Mouse (Mus musculus) heart, postnatal 0 days (tissue): Measurements from ENCODE around the gene Tlr12.

Experiments
- CTCF ChIP-seq: IDR thresholded peaks from 2 replicates; pipeline ENCODE4 v1.5.1; 2016; ENCODE audit warnings: antibody characterized with exemption, control low read depth, low read depth
- EP300 ChIP-seq: IDR thresholded peaks from 2 replicates; pipeline ENCODE4 v1.6.1; 2016; ENCODE audit warnings: antibody characterized with exemption, low read depth

- TF ChIP-seq CTCF (no peak), EP300 (no peak)
Measured at GRCm38 (mm10) chr4:128594062-128594461, 24.4 kb downstream of the Tlr12 start.
